Mouse (Mus musculus): ENCODE measurements around the gene Klf3. TPM values are rescaled to one million over a fixed set of nuclear protein-coding genes. Genes with fewer than 3 reads are reported as not detected.

Klf3 gene
- polyA plus RNA-seq, 1 experiment from 2014 or later, result 41.2 TPM

Other genes with a start within 250 kb of the Klf3 start
- 0.49 and 0.81 TPM in 2 replicates for gene Tlr1, start 130.2 kb downstream of the Klf3 start, polyA plus RNA-seq (2015; fragmentation: Nextera tagmentation; extraction: Ambion mirVana)
- gene Tlr6, start 156.7 kb downstream of the Klf3 start, polyA plus RNA-seq (2015; fragmentation: Nextera tagmentation; extraction: Ambion mirVana), result 0.50 and 0.62 TPM in 2 replicates
- 36.1 and 36.4 TPM in 2 replicates for gene Fam114a1, start 166.7 kb downstream of the Klf3 start, polyA plus RNA-seq (2015; fragmentation: Nextera tagmentation; extraction: Ambion mirVana)

All from heart, embryonic 16.5 days (tissue).